Mouse (Mus musculus) cerebellum, adult 11-12 months (tissue): ENCODE data around the gene Eif2ak1.
A peak's percentile ranks its signal among the peaks of the same experiment; 100 is the strongest.
"Not testable (repeated sequence)": the region's sequence is repeated elsewhere in the genome, so short reads cannot be mapped to it uniquely, and the experiment has no call there.

ENCODE experiments used
- DNase-seq: peaks from one replicate; pipeline ENCODE4 v3.0.0; 2022

Eif2ak1 gene

GRCm38 (mm10) chr5:143817116-143817930 lies at the start of gene Eif2ak1:
Gene Eif2ak1 (plus strand): TSS chr5:143817788.
- peak; percentile 96 for DNase-seq

- DNase-seq, result no peak
Measured at GRCm38 (mm10) chr5:143781951-143782350, 35.6 kb upstream of the Eif2ak1 start.

- no peak for DNase-seq
Measured at GRCm38 (mm10) chr5:143785391-143785790, 32.2 kb upstream of the Eif2ak1 start.

GRCm38 (mm10) chr5:143801216-143801615 lies 16.4 kb upstream of the Eif2ak1 start:
- not testable (repeated sequence) for DNase-seq

- DNase-seq, result no peak
Measured at GRCm38 (mm10) chr5:143804056-143804765, 13.4 kb upstream of the Eif2ak1 start.

- DNase-seq, result no peak
Measured at GRCm38 (mm10) chr5:143807268-143807667, 10.3 kb upstream of the Eif2ak1 start.

- no peak for DNase-seq
Measured at GRCm38 (mm10) chr5:143809421-143810090, 8.0 kb upstream of the Eif2ak1 start.

GRCm38 (mm10) chr5:143811653-143812052 lies 5.9 kb upstream of the Eif2ak1 start:
- DNase-seq, result no peak

GRCm38 (mm10) chr5:143814626-143815025 lies 3.0 kb upstream of the Eif2ak1 start:
- DNase-seq, result no peak

- DNase-seq, result no peak
Measured at GRCm38 (mm10) chr5:143817931-143818311, 333 bp downstream of the Eif2ak1 start.

GRCm38 (mm10) chr5:143818461-143818860 lies 873 bp downstream of the Eif2ak1 start:
- no peak for DNase-seq

- DNase-seq, result no peak
Measured at GRCm38 (mm10) chr5:143818949-143819348, 1.4 kb downstream of the Eif2ak1 start.

GRCm38 (mm10) chr5:143819906-143820660 lies 2.5 kb downstream of the Eif2ak1 start:
- no peak for DNase-seq

- DNase-seq, result no peak
Measured at GRCm38 (mm10) chr5:143820820-143821219, 3.2 kb downstream of the Eif2ak1 start.

- DNase-seq, result no peak
Measured at GRCm38 (mm10) chr5:143871547-143872169, 54.1 kb downstream of the Eif2ak1 start.

GRCm38 (mm10) chr5:143874571-143874970 lies 57.0 kb downstream of the Eif2ak1 start:
- no peak for DNase-seq

GRCm38 (mm10) chr5:143885274-143885673 lies 67.7 kb downstream of the Eif2ak1 start:
- no peak for DNase-seq

- no peak for DNase-seq
Measured at GRCm38 (mm10) chr5:143890741-143891140, 73.2 kb downstream of the Eif2ak1 start.

- no peak for DNase-seq
Measured at GRCm38 (mm10) chr5:143892255-143892886, 74.8 kb downstream of the Eif2ak1 start.

- DNase-seq, result no peak
Measured at GRCm38 (mm10) chr5:143893396-143893795, 75.8 kb downstream of the Eif2ak1 start.

- no peak for DNase-seq
Measured at GRCm38 (mm10) chr5:143897635-143898330, 80.2 kb downstream of the Eif2ak1 start, which contains the start of gene Ankrd61. Gene Ankrd61 (minus strand): TSS chr5:143897685.
